Mouse (Mus musculus) mouse trophoblast stem cell (cell line): ENCODE measurements around the gene Olfr628.
"Not testable (repeated sequence)": the region's sequence is repeated elsewhere in the genome, so short reads cannot be mapped to it uniquely, and the experiment has no call there.

Experiments used
- in situ Hi-C, 2 experiments: fragments of 300-500 bp; cut with MseI, MboI; formaldehyde crosslinking; loops; 2 replicates in 1 of 2; 3 replicates in 1 of 2; pipeline ENCODE4 v1.15.1; 2025

Olfr628 gene

GRCm38 (mm10) chr7:103730074-103730473, at the start of gene Olfr628:
Gene Olfr628, plus strand, starts transcription at chr7:103730374.
- in situ Hi-C loops, result no loop called here

GRCm38 (mm10) chr7:103682420-103682819, 47.8 kb upstream of the Olfr628 start, which contains the start of gene Olfr625-ps1:
Gene Olfr625-ps1, plus strand, starts transcription at chr7:103682720.
- in situ Hi-C loops, result no loop called here

- in situ Hi-C loops, result no loop called here
Measured at GRCm38 (mm10) chr7:103699469-103699868, 30.7 kb upstream of the Olfr628 start.

GRCm38 (mm10) chr7:103712024-103712423, 18.1 kb upstream of the Olfr628 start:
- in situ Hi-C loops, result no loop called here

- in situ Hi-C loops, result no loop called here
Measured at GRCm38 (mm10) chr7:103714371-103714770, 15.8 kb upstream of the Olfr628 start, which contains the start of gene Olfr243. Gene Olfr243, plus strand, starts transcription at chr7:103714671.

GRCm38 (mm10) chr7:103716398-103716797, 13.8 kb upstream of the Olfr628 start:
- in situ Hi-C loops, result not testable (repeated sequence)

- in situ Hi-C loops, result no loop called here
Measured at GRCm38 (mm10) chr7:103744843-103745242, 14.7 kb downstream of the Olfr628 start, which contains the start of gene Olfr629. Gene Olfr629, minus strand, starts transcription at chr7:103744943.

GRCm38 (mm10) chr7:103757233-103757632, 27.1 kb downstream of the Olfr628 start, which contains the start of gene Olfr630:
Gene Olfr630, minus strand, starts transcription at chr7:103757333.
- in situ Hi-C loops, result no loop called here

- in situ Hi-C loops, result not testable (repeated sequence)
Measured at GRCm38 (mm10) chr7:103762212-103762611, 32.0 kb downstream of the Olfr628 start.

GRCm38 (mm10) chr7:103767687-103768086, 37.5 kb downstream of the Olfr628 start:
- in situ Hi-C loops, result not testable (repeated sequence)

- in situ Hi-C loops, result no loop called here
Measured at GRCm38 (mm10) chr7:103771494-103771893, 41.3 kb downstream of the Olfr628 start, which contains the start of gene Olfr69. Gene Olfr69, minus strand, starts transcription at chr7:103771594.

GRCm38 (mm10) chr7:103777652-103778051, 47.5 kb downstream of the Olfr628 start:
- in situ Hi-C loops, result not testable (repeated sequence)

GRCm38 (mm10) chr7:103779598-103779997, 49.4 kb downstream of the Olfr628 start, which contains the start of gene Olfr68:
Gene Olfr68, minus strand, starts transcription at chr7:103779698.
- in situ Hi-C loops, result no loop called here
